Mouse (Mus musculus) adrenal gland, postnatal 36 days (tissue): ENCODE results near the gene Gypa. TPM values are rescaled to one million over a fixed set of nuclear protein-coding genes. Genes with fewer than 3 reads are reported as not detected.

ENCODE experiments used
- DNase-seq, 2 experiments: peaks; one replicate each; pipeline ENCODE4 v3.0.0; 2021; ENCODE audit warnings: mixed read lengths in 1 of 2
- total RNA-seq, 2 experiments: library from RNA; stranded (reverse); gene quantifications; 2 replicates each; pipeline ENCODE4 v1.2.3; 2021

Gypa gene
- total RNA-seq, 2 experiments from 2014 or later = 0.13 to 0.53 TPM

DNA sequence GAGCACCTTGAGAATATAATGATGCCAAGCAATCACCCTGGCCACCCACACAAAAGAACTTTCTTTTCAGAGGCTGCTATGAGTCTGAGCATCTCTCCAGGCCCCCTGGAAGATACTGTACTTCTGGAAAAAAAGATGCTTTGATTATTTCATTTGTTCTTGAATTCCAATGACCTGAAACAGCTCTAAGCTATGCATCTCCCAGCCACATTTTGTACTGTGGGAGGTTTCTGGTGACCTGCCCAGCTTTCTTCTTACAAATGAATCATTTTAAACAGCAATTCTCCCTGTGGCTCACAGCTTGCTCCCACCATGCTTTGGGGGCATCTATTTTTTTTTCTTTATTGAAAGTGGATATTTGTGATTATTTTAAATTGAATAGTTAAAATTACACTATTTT is 56.9 kb downstream of the Gypa start:
- DNase-seq = no peak

DNA sequence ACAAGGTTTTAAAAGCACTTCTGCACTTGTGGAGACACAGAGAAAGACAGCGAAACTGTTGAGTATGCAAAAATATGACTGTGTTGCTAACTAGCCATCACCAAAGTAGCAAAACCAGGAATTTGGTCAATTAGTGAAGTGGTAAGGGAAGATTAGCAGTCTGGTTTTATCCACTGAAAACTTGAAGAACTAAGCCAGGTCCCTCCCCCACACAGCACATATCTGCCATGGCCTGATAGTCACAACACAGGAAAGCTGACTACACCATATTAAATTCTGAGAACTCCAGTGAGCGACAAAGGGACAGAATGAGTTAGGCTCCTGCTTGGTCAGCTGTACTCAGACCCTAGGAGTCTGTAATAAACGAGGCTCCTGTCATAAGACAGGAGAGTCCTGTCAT is 57.7 kb downstream of the Gypa start:
- DNase-seq = no peak

DNA sequence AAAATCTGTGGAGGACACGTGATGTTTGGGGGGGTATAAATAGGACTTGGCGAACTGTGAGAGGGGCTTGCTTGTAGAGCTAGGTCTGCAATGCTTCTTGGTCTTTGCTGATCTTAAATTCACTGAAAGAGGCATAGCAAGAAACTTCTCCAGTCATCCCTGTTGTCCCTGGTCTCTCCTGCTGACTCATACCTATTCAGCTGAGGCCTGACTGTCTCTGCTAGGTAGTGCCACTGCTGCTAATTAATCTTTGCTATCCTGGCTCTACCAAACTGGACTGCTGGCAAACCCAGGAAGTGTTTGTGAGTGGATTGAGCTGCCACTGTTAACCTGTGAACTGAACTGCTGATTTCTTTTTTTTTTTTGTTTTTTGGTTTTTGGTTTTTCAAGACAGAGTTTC is 61.4 kb downstream of the Gypa start:
- DNase-seq = no peak

Other genes starting within 250 kb of the Gypa start
- not detected for gene Frem3, start 117.3 kb downstream of the Gypa start, total RNA-seq
- 10 to 100 TPM; 72.1 to 77.6 TPM for gene Smarca5, start 245.7 kb downstream of the Gypa start, total RNA-seq